Mouse (Mus musculus): Measurements from ENCODE around the gene Rasgef1c. TPM values are rescaled to one million over a fixed set of nuclear protein-coding genes. Genes with fewer than 3 reads are reported as not detected.

The Rasgef1c gene
- total RNA-seq, 2 experiments from 2014 or later, result 1.2 to 1.6 TPM

DNA sequence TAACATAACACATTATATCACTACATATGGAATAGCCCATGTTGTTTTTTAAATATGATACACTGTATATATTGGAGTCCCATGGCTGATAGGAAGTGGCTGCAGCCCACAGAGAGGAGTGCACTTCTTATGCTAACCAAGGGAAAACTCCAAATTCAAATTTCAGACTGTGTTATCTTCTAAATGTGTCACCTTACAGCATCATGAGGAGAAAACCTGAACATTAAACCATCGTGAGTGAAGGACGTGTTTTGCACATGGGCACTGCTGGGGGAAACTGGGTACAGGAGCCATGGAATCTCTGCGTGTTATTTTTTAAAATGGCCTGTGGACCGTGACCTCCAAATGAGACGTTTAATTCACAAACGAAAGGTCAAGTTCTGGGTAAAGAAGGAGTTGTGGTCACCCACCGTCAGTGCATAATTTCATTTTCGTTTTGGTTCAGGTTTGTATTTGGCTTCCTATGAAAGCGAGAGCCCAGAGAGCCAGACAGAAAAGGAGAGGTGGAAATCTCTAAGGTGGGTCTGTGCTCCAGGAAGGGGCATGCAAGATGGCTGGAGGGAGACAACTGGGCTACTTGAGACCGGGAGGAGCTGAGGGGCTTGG, 76.4 kb downstream of the Rasgef1c start:
- DNase-seq, result no peak

- no peak for DNase-seq
These were observed 77.3 kb downstream of the Rasgef1c start for GRCm38 (mm10) chr11:49978935-49979334.

DNA sequence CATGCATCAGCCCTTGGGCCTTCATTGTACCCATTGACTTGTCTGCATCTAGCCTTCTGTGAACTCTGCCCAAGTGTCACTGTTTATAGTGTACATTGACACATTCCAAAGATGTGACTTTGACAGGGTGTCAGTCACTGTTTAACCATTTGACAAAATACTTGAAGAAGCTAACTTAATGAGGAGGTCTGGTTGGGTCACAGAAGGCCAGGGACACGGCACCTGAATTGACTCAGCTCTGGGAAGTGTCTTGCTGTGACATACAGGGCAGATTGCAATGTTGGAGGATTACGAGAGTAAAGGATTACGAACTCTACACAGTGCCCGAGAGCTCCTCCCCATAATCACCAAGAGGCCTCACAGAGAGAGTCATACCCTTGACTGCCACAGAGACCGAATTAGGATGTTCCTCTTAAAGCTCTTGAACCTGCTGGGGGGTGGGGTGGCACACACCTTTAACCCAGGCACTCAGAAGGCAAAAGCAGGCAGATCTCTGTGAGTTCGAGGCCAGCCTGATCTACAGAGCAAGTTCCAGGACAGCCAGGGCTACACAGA, 79.1 kb downstream of the Rasgef1c start:
- DNase-seq, result no peak

- no peak for DNase-seq
These were observed 79.8 kb downstream of the Rasgef1c start for GRCm38 (mm10) chr11:49981321-49981963.

DNA sequence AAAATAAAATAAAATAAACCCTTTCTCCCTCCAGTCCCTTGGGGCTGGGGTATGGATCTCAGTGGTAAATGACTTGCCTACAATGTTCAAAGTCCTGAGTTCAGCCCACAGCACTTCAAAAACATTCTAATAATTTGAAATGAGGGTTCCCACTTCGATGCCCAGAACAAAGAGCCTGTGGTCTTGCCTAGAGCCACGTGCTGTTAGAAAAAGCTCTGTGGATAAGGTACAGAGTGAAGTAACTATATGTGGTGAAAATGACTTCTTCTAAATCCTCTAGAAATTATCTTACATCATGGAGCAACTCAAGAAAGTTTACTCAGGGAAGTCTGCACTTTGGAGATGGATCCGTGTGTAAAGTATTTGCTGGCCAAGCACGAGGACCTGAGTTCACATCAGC, 80.5 kb downstream of the Rasgef1c start:
- no peak for DNase-seq

DNA sequence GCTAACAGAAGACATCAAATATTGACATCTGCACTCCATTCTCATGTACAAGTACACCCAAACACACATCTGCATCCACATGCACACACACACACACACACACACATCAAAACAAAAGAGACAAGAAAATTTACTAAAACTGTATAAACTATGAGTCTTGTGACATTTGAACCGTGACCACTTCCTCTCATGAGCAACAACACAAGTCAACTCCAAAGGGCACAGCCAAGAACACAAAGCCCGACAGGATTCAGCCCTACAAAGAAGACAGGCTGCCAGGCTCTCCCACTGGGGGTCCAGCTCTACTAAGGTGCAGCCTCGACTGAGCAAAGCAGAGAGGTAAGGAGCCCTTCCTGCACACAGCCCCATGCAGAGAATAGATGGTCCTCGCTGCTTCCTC, 81.2 kb downstream of the Rasgef1c start:
- DNase-seq, result no peak

DNA sequence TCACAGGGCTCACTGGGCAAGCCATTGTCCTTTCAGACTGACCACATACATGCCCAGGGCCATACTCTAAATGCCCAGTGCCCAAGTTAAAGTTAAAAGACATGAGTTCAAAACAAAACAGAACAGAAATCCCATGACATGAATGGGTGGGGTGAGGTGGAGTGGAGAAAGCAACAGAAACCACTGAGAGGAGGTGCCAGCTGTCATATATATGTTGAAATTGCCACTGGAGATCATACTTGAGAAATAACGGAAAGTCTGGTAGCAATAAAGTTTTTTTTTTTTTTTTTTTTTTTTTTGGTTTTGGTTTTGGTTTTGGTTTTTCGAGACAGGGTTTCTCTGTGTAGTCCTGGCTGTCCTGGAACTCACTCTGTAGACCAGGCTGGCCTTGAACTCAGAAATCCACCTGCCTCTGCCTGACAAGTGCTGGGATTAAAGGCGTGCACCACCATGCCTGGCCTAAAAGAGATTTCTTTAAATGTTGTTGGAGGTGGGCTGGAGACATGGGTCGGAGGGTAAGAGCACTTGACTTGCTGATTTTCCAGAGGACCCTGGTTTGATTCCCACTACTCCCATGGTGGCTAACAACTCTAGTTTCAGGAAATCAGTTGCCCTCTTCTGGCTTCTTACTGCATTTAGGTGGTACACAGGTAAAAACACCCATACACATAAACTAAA, 82.4 kb downstream of the Rasgef1c start:
- no peak for DNase-seq

GRCm38 (mm10) chr11:49985009-49985408, 83.4 kb downstream of the Rasgef1c start:
- DNase-seq, result no peak

DNA sequence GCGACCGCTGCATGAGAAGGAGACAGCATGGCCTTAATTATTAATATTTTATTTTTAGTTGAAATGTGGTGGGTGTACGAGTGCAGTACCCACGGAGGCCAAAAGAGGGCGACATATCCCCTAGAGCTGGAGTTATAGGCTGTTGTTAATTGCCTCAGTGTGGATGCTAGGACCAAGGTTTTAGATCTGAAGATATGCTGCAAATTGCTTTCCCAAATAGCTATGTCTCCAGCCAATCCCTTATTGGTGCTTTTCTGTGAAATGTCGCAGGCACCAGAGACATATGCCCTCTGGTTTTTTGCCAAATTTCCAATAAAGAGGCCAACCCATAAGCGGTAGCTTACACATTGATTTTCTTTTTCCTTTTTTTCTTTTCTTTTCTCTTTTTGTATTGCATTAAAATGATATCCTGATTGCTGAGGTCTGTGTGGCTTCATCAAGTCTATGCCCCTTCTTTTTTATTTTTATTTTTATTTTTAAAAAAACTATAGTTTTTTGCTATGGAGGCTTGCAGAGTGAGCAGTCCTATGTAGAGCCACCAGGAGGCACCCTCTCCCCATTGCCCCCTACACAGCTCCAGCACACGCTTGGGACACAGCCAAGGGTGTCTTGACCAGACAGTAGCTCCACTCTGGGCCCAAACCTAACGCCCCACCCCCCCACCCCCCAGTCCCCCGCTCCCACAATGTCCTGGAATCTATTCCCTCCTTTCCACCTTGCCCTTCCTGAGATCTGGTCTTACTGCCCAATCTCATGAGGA, 84.8 kb downstream of the Rasgef1c start:
- DNase-seq, result peak in 1 of 2 experiments; percentile 32

DNA sequence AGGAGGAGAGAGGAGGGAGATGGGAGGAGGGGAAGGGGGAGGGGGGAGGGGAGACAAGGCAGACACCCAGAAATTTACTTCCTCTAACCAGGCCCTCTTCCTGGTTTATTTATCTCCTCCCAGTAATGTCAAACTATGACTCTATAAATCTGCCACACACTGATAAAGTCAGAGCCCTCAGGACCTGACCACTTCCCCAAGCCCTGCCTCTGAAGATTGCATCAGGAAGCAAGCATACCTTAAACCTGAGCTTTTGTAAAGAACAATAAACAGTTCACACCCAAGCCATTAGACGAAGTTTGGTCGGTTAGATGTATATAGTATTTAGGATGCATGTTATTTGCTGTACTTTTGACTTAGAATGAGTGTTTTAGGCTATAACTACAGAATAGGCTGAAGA, 92.9 kb downstream of the Rasgef1c start:
- DNase-seq, result no peak

DNA sequence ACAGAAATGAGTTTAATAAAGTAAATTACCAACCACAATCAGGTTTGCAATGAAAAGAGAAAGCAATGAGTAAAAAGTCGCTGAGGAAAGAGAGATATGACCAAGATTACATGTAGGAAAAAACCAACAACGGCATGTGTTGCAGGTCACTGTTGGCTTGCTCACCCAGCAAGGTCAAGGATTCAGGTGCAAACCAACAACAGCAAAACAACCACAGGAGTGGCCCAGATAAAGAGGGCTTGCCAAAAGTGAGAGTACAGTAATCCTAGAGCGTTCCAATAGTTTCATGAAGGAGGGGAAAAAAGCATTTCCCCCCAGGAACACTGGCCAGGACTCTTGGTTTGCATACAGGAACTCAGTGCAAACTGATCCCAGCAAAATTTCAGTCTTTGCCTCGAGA, 94.8 kb downstream of the Rasgef1c start:
- DNase-seq, result no peak

DNA sequence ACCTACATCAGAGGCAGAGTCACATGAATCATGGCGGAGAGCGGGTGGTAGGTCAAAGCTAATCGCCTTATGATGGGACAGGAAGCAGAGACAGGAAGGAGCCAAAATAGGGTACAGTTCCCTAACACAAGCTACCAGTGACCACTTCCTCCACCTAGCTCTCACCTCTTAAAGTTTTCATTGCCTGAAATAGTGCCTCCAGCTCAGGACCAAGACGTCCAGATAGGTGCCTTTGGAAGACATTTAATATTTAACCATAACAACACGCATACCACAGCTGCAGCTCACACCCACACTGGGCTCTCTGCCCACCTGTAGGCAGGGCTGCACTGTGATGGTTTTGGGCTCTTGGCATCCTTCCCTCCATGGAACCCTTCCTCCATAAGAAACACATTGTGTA, 95.7 kb downstream of the Rasgef1c start:
- DNase-seq, result no peak

DNA sequence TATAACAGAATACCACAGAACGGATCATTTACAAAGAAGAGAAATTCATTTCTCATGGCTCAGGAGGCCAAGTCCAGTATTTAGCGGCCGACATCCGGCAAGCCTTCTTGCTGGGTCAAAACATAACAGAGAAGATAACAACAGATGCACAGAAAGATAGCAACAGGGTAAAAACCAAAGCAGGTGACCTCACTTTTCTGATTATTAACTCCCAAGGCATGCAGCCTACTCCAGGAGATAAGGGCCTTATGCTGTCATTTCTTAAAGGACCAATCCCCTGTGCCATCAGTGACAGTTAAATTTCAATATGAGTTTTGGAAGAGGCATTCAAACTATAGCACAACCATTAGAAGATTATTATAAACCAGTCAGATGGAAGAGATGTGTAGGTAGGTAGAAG, 101.2 kb downstream of the Rasgef1c start:
- DNase-seq, result no peak

- no peak for DNase-seq
These were observed 106.1 kb downstream of the Rasgef1c start for GRCm38 (mm10) chr11:50007776-50008175.

- DNase-seq, result no peak
These were observed 106.6 kb downstream of the Rasgef1c start for GRCm38 (mm10) chr11:50008231-50008630.

GRCm38 (mm10) chr11:50013016-50013415, 111.4 kb downstream of the Rasgef1c start:
- DNase-seq, result no peak

DNA sequence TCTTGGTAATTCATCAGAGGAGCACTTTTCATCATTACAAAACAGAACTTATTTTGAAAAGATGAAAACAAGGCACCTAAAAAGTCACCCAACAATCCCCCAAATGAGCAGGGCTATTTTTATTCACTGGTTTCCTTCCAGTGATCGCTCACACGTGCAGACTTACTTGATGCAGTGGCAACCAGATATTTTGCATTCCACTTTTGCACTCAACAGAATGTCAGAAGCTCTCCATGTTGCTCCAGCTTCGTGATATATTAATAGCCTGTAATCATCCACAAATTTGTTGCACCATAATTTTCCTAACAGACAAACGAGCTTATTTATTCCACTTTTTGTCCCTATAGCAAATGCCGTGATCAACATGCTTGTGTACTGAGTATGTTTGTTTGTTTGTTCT, 114.9 kb downstream of the Rasgef1c start:
- no peak for DNase-seq

- no peak for DNase-seq
These were observed 115.9 kb downstream of the Rasgef1c start for GRCm38 (mm10) chr11:50017511-50017910.

DNA sequence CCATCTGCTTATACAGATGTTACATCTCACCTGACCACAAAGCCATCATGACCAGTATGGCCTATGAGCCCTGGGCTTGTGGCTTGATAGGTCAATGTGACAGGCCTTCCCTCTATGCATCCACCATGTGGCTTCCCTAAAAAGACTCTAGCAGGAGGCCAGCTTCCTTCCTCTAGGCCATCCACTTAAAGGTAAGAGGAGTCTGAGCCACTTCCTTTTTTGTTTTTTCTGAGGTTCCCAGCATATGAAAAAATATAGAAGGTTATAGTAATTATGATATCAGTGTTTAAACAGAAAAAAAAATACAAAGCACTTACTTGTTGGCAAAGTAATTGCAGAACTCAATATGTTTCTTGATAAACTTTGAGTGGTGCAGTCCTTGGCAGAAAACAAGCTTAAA, 117.2 kb downstream of the Rasgef1c start:
- DNase-seq, result no peak

DNA sequence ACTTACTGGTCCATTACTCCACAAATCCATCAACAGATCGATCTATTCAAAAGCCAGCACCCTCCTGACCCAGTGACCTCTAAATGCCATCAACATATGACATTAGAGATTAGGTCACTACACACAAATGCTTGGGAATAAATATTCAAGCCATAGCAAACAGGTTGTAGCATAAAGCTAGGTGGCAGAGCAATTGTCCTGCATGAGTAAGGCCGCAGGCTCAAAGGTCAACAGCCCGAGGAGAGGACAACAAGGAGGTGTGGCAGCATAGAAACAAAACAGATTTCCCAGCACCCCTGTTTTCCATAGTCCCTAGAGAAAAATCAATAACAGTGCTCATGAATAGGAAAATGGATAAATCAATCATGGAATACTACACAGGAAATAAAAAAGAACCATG, 120.5 kb downstream of the Rasgef1c start:
- no peak for DNase-seq

GRCm38 (mm10) chr11:50024445-50024832, 122.8 kb downstream of the Rasgef1c start:
- DNase-seq, result no peak

DNA sequence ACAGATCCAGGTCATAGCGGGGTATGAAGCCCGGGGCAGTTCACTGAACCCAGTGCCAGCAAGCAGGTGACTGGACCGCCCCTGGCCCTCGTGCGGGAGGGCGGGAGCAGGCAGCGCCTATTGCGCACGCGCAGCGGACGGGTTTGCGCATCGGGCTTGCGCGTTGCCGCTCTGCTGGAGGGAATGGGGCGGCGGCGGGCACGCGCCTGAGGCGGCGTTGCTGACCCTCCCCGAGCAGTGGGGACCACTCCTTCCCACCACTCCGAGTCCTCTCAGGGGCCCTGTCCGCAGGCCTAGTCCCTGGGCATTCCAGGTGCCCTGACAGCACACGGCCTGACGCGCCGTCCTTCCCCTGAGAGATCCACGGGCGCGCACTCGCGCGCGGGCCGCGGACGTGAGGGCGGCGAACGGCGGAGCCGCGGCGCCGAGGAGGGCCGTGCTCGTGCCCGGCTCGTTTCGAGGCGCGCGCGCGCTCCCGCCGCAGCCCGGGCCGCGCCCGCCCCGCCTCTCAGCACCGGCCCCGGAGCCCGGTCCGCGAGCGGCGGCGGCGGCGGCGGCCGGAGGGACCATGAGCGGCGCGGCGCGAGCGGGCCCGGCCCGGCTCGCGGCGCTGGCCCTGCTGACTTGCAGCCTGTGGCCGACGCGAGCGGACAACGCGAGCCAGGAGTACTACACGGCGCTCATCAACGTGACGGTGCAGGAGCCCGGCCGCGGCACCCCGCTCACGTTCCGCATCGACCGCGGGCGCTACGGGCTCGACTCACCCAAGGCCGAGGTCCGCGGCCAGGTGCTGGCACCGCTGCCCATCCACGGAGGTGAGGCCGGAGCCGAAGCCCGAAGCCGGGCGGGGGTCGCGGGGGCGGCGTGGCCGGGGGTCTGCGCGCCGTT, 123.4 kb downstream of the Rasgef1c start, which contains the start of gene Rnf130:
Gene Rnf130 (plus strand): TSS at position 514 of the 888 bp plus-strand sequence.
- DNase-seq, result peak; percentile 96 to 97
